Mouse (Mus musculus) G1E (cell line): ENCODE data around the gene Tmem33.

Experiments used
- CTCF ChIP-seq: IDR thresholded peaks from 2 replicates; pipeline ENCODE4 v1.5.1; 2012; ENCODE audit warnings: low read depth, low read length, inconsistent platforms, mixed read lengths
- GATA1 ChIP-seq: IDR thresholded peaks from 2 replicates; pipeline ENCODE4 v1.6.1; 2012; ENCODE audit warnings: borderline replicate concordance, low read length, inconsistent platforms, mixed read lengths
- GATA2 ChIP-seq: IDR thresholded peaks from 2 replicates; pipeline ENCODE4 v1.6.1; 2012; ENCODE audit warnings: low read depth, low read length, inconsistent platforms, borderline replicate concordance
- POLR2AphosphoS5 ChIP-seq: IDR thresholded peaks from 2 replicates; pipeline ENCODE4 v1.6.1; 2012; ENCODE audit warnings: low read depth, low read length, inconsistent platforms; ENCODE audit not compliant: insufficient replicate concordance
- TAL1 ChIP-seq: conservative IDR thresholded peaks from 2 replicates; pipeline ENCODE4 v1.6.1; 2012; ENCODE audit warnings: low read depth, low read length, inconsistent platforms, mixed read lengths

- TF ChIP-seq CTCF (no peak), TAL1 (no peak), GATA1 (no peak), GATA2 (no peak), POLR2AphosphoS5 (no peak)
Observed at GRCm38 (mm10) chr5:67227261-67227660, 33.1 kb upstream of the Tmem33 start.
